Mouse (Mus musculus) liver, embryonic 13.5 days (tissue): ENCODE data around the gene Iqcb1. TPM values are rescaled to one million over a fixed set of nuclear protein-coding genes. Genes with fewer than 3 reads are reported as not detected.

Experiments used
- ATAC-seq: fragments of 200-750 bp; cut with Nextera tagmentation; 2 replicates; pipeline ENCODE4 v1.8.0; 2017; ENCODE audit warnings: low read depth, mild to moderate bottlenecking, moderate number of reproducible peaks, moderate library complexity
- DNase-seq: peaks from one replicate; pipeline ENCODE4 v3.0.0; 2022
- H3K27ac ChIP-seq: fragments of 300-500 bp; sonication (generic); 2 replicates; pipeline ENCODE4 v1.5.1; 2015; ENCODE audit warnings: moderate library complexity, mild to moderate bottlenecking, inconsistent platforms
- H3K27me3 ChIP-seq: fragments of 300-500 bp; sonication (generic); 2 replicates; pipeline ENCODE4 v1.6.1; 2015; ENCODE audit warnings: mild to moderate bottlenecking, inconsistent platforms
- H3K36me3 ChIP-seq: fragments of 300-500 bp; sonication (generic); 2 replicates; pipeline ENCODE4 v1.6.1; 2015; ENCODE audit warnings: mild to moderate bottlenecking, inconsistent platforms
- H3K4me1 ChIP-seq: fragments of 300-500 bp; sonication (generic); replicated peaks from 2 replicates; pipeline ENCODE4 v1.6.1; 2015; ENCODE audit warnings: inconsistent platforms
- H3K4me2 ChIP-seq: fragments of 300-500 bp; sonication (generic); 2 replicates; pipeline ENCODE4 v1.6.1; 2015; ENCODE audit warnings: inconsistent platforms, mild to moderate bottlenecking, moderate library complexity
- H3K4me3 ChIP-seq: fragments of 300-500 bp; sonication (generic); replicated peaks from 2 replicates; pipeline ENCODE4 v1.5.1; 2015; ENCODE audit warnings: mild to moderate bottlenecking, inconsistent platforms
- H3K9ac ChIP-seq: fragments of 300-500 bp; sonication (generic); 2 replicates; pipeline ENCODE4 v1.6.1; 2015; ENCODE audit warnings: mild to moderate bottlenecking, inconsistent platforms
- H3K9me3 ChIP-seq: fragments of 300-500 bp; sonication (generic); replicated peaks from 2 replicates; pipeline ENCODE4 v1.6.1; 2016; ENCODE audit warnings: inconsistent platforms
- WGBS: fragments of 180-500 bp; shearing (Covaris S2); methylation state at CpG from one replicate; pipeline ENCODE4 v1.1.7; 2015; ENCODE audit not compliant: insufficient replicate concordance; 5-methylcytosine and 5-hydroxymethylcytosine counted together
- polyA plus RNA-seq: library from polyadenylated mRNA; unstranded; fragments of >200 nt; fragmentation: Nextera tagmentation; extraction: Ambion mirVana; gene quantifications from 2 replicates; pipeline ENCODE4 v1.2.1, GENCODE M21; 2015

Iqcb1 gene
- 10.2 and 10.9 TPM in 2 replicates for polyA plus RNA-seq

DNA sequence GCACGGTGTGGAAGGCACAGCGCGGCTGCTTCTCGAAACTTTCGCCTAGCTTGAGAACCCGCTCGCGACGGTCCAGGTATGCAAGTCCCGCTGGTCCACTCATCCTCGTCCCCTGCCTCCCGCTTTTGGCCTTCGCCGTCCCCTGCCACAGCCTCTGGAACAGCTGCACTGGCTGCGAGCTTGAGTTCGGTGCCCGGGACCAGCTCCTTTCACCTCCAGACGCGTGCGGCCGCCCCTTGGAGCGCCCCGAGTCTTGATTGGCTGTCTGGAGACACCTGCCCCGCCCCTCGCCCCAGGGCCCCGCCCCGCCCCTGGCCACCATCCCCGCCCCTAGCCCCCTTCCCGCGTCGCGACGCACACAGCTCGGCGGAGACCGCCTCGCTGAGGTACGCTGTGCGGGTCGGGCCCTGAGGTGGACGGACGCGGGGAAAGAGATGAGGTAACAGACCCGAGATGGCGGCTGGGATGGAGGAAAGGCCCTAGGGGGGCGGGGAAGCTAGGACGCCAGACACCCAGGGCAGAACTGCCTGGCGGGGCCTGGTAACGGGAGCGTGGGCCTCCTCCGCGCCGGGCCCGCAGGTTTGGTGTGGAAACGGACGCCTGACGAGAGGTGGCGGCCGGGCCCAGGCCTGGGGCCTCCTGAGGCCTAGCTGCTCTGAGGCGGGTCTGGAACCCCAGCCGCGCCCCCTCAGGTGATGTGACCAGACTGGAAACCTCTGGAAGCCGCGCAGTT, at the start of gene Iqcb1:
Iqcb1 (plus strand) TSS at position 332 of the 733 bp plus-strand sequence.
- H3K4me1 ChIP-seq: peaks cover 11% of the 10 kb centered on the region
- WGBS: under 1% methylated on average over 64 of the region's 64 CpGs
- H3K27ac ChIP-seq: peak within 1 kb of the TSS; percentile 30
- peaks cover 9% of the 10 kb centered on the region for H3K27me3 ChIP-seq
- H3K36me3 ChIP-seq: no peaks in the 10 kb centered on the region
- H3K9ac ChIP-seq: peak within 1 kb of the TSS; percentile 86
- ATAC-seq (peak; percentile 99), DNase-seq (peak; percentile 82)
- peak within 1 kb of the TSS; percentile 96 for H3K4me2 ChIP-seq
- H3K9me3 ChIP-seq: no peaks in the 10 kb centered on the region
- peak within 1 kb of the TSS; percentile 84 for H3K4me3 ChIP-seq

DNA sequence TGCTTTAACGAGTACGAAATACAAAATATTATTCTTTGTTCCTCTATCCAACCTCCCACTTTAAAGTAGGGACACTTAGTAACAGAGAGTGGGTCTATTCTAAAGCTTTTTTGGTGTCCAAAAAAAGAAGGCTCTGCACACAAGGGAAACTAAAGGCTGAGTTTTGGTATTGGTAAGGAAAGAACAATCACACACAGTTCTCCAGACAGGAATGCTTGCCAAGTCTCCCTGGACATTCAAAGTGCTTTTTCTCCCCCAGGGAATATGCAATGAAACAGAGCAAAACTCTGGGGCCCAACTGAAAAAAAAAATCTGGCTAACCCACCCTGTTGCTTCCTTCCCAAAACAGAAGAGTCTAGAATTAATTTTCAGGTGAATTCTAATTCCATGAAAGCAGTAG, 44.0 kb upstream of the Iqcb1 start:
- no peaks in the 10 kb centered on the region for H3K9me3 ChIP-seq
- no peak overlapping the region for H3K4me3 ChIP-seq
- no peaks in the 10 kb centered on the region for H3K27me3 ChIP-seq
- 80% methylated on average over 2 of the region's 2 CpGs for WGBS
- H3K27ac ChIP-seq: no peak overlapping the region
- H3K9ac ChIP-seq: no peak overlapping the region
- no peaks in the 10 kb centered on the region for H3K36me3 ChIP-seq
- H3K4me2 ChIP-seq: no peak overlapping the region
- DNase-seq (no peak), ATAC-seq (no peak)
- no peaks in the 10 kb centered on the region for H3K4me1 ChIP-seq

DNA sequence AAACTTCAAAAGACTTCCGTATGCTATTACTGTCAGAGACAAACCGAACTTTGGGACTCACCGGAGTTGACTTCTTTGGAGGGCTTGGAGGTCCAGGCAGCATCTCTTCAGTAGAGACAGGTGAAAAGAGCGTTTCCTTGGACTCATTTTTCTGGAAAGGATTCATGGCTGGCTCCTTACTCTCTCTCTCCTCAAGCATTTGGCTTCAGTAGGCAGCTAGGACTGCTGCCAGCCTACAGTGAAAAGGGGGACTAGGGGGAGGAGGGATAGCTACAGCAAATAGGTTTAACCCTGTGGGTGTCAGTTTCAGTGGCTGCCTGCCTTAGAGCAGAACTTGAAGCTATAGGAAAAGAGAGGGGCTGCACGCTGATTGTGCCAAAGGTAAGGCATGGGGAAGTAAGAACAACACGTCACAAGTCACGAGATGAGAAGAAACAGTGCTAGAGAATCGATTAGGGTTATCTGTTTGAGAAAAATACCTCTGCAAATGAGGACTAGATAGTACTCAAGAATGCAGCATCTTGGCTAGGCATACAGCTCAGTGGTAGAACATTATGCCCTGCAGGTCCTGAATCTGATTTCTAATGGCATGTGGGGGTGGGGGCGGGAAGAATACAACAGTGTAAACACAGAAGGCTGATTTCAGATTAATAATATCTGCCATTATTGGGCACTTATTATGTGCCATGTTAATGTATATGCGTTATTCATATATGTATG, 43.4 kb upstream of the Iqcb1 start, which contains the start of gene Slc15a2:
Slc15a2 (minus strand) TSS at position 369 of the 720 bp plus-strand sequence.
- Histone ChIP-seq H3K4me1 (no peaks in the 10 kb centered on the region), H3K36me3 (no peaks in the 10 kb centered on the region), H3K9ac (no peak within 1 kb of the TSS), H3K4me3 (no peak within 1 kb of the TSS), H3K4me2 (no peak within 1 kb of the TSS), H3K27me3 (no peaks in the 10 kb centered on the region), H3K9me3 (no peaks in the 10 kb centered on the region), H3K27ac (no peak within 1 kb of the TSS)
- 56% methylated on average over 10 of the region's 10 CpGs for WGBS
- DNase-seq (no peak), ATAC-seq (no peak)

DNA sequence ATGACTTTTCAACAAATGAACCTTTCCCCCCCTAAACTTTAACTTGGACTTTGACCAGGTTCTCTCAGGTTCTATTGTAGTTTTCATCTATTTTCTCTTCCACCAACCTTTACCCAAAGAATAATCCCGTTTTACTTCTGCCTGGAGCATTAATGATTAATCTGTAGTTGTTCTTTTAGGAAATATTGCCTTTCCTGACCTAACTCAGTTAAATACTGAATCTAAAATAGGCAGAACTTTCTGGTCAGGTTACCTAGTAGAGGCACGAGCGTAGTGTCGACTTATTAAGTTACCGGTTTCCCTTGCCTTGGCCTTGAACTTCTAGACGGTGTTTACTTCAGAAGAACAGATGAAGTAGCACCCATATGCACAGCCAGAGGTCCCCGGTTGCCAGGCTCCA, 41.7 kb upstream of the Iqcb1 start:
- Histone ChIP-seq H3K4me1 (no peaks in the 10 kb centered on the region), H3K9me3 (no peaks in the 10 kb centered on the region), H3K4me3 (no peak overlapping the region), H3K36me3 (no peaks in the 10 kb centered on the region), H3K9ac (no peak overlapping the region), H3K27me3 (no peaks in the 10 kb centered on the region), H3K27ac (no peak overlapping the region), H3K4me2 (no peak overlapping the region)
- WGBS: 71% methylated on average over 7 of the region's 7 CpGs
- ATAC-seq (no peak), DNase-seq (no peak)

DNA sequence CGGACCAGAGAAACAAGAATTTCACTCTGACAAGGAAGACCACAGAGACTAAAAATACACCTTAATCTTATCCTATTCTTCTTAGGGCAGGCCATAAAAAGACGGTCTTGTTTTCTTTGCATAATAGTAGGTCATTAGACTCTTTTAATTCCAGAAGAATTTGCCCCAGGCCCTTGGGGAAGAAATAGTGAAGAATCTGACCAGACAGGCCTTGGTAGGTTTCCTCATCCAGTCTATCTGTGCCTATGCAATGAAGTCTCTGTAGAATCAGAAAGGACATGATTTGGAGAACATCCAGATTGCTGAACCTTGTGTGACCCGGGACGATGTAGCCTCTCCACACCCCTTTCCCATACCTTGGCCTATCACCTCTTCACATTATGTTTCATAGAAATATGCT, 38.0 kb upstream of the Iqcb1 start:
- 73% methylated on average over 4 of the region's 4 CpGs for WGBS

DNA sequence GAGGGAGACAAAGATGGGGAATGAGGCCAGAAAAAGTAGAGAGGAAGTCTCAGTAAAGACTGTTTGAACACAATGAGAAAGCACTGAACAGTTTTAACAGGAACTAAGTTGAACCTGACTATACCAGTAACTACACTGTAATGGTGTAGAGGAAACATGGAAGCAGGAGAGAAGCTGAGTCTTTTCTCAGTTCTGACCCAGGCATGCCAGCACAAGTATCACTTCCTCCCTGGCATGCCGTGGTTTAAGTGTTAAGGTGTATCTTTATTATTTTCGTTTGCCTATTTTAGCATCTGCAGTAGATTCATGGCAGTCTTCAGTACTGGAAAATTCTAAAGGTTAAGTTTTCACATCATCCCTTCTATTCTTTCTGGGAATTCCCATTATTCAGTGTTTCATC, 33.2 kb upstream of the Iqcb1 start:
- H3K4me2 ChIP-seq: no peak overlapping the region
- DNase-seq: no peak
- no peaks in the 10 kb centered on the region for H3K4me1 ChIP-seq
- no peak overlapping the region for H3K9ac ChIP-seq
- H3K27ac ChIP-seq: no peak overlapping the region
- H3K9me3 ChIP-seq: no peaks in the 10 kb centered on the region
- WGBS: 56% methylated on average over 2 of the region's 2 CpGs
- no peak for ATAC-seq
- H3K36me3 ChIP-seq: no peaks in the 10 kb centered on the region
- H3K4me3 ChIP-seq: no peak overlapping the region
- no peaks in the 10 kb centered on the region for H3K27me3 ChIP-seq

More for the DNA sequence above, 38.0 kb upstream of the Iqcb1 start:
- H3K4me2 ChIP-seq: no peak overlapping the region
- no peaks in the 10 kb centered on the region for H3K27me3 ChIP-seq
- no peak overlapping the region for H3K9ac ChIP-seq
- no peak overlapping the region for H3K27ac ChIP-seq
- no peak for ATAC-seq
- no peak for DNase-seq
- no peak overlapping the region for H3K4me3 ChIP-seq
- H3K4me1 ChIP-seq: no peaks in the 10 kb centered on the region
- H3K9me3 ChIP-seq: no peaks in the 10 kb centered on the region
- no peaks in the 10 kb centered on the region for H3K36me3 ChIP-seq

DNA sequence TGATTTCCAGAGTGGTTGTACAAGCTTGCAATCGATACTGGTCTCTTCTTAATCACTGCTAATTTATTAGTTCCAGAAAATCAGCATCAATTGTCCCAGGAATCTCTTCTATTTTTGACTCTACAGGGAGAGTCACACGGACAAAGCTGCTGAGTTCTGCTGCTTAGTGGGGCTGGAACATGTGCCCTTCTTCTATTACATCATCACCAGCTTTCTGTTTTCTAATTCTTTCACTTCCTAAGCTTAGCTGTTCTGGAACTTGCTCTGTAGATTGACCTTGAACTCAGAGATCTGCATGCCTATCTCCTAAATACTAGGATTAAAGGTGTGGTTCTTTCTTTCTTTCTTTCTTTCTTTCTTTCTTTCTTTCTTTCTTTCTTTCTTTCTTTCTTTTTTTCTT, 29.9 kb upstream of the Iqcb1 start:
- Histone ChIP-seq H3K27ac (no peak overlapping the region), H3K9me3 (no peaks in the 10 kb centered on the region), H3K4me3 (no peak overlapping the region), H3K36me3 (no peaks in the 10 kb centered on the region), H3K9ac (no peak overlapping the region), H3K4me1 (no peaks in the 10 kb centered on the region), H3K4me2 (no peak overlapping the region), H3K27me3 (no peaks in the 10 kb centered on the region)
- ATAC-seq (no peak), DNase-seq (no peak)
- WGBS: 52% methylated on average over 2 of the region's 2 CpGs

DNA sequence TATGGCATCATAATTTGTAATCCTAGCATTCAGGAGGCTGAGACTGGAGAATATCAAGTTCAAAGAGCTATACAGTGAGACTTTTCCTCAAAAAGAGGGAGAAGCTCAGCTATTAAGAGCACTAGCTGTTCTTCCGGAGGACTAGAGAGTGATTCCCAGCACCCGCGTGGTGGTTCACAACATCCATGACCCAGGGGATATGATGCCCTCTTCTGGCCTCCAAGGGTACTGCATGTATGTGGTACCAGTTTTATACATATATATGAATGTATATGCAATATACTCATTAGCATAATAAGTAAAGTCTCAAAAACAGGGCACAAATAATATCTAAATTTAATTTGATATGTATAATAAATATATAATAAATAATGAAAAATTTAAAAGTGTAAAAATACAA, 25.8 kb upstream of the Iqcb1 start:
- H3K4me3 ChIP-seq: no peak overlapping the region
- no peak overlapping the region for H3K27ac ChIP-seq
- H3K4me1 ChIP-seq: no peaks in the 10 kb centered on the region
- H3K4me2 ChIP-seq: no peak overlapping the region
- no peaks in the 10 kb centered on the region for H3K9me3 ChIP-seq
- no peaks in the 10 kb centered on the region for H3K36me3 ChIP-seq
- DNase-seq: no peak
- H3K9ac ChIP-seq: no peak overlapping the region
- 71% methylated on average over 3 of the region's 3 CpGs for WGBS
- ATAC-seq: no peak
- H3K27me3 ChIP-seq: no peaks in the 10 kb centered on the region

DNA sequence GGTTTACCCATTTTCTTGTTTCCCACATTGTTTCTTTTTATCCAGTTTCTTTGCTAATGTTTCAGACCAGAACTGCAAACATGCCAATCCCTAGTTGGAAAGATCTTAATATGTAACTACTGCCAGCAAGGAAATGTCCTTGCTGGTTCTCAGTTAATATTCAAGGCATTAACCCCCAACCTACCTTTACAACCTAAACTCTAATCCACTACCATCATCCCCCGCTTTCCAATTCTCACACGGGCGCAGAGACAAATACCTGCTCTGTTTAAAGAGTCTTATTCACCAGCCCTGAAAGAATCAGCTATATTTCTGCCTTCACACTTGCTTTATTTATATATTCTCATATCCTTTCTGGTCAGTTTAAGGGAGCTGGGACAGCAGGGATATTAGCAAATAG, 19.6 kb upstream of the Iqcb1 start:
- Histone ChIP-seq H3K27ac (no peak overlapping the region), H3K36me3 (no peaks in the 10 kb centered on the region), H3K27me3 (no peaks in the 10 kb centered on the region), H3K4me1 (no peaks in the 10 kb centered on the region; the same call in 1 of the 2 replicates), H3K4me2 (no peak overlapping the region), H3K4me3 (no peak overlapping the region), H3K9ac (no peak overlapping the region), H3K9me3 (no peaks in the 10 kb centered on the region)
- DNase-seq: no peak
- WGBS: 74% methylated on average over 3 of the region's 3 CpGs
- ATAC-seq: no peak

DNA sequence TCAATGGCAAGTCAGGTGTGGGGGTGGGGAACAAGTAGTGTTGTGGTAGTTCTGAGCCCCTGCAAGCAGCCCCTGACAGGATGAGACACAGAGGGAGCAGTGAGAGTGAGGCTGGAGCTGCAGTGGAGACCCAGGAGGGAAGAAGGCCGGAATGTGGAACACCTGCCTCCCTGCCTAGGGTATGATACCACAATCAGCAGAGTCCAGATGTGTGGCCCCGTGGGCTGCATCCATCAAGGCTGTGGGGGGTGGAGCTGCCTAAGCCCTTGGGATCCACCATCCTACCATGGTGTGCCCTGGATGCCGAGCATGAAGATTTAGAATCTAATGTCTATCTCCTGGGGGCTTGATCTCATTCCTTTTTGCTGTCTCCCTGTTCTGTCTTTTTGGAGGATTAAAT, 14.5 kb upstream of the Iqcb1 start:
- peak; percentile 31 for DNase-seq
- WGBS: 32% methylated on average over 3 of the region's 3 CpGs

DNA sequence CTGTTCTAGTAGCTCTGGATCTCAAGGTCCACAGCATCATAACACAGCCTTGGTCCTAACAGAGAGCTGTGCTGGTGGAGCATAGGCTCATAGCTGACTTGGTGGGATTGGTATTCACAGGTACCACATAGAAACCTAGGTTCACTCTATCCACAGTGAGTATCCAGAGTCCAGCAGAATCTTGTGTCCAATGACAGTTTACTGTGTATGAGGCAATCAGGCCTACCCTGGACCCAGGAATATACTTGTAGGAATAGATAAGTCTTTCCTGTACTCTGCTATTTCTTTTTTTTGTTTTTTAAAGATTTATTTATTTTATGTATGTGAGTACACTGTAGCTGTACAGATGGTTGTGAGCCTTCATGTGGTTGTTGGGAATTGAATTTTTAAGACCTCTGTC, 11.3 kb upstream of the Iqcb1 start:
- no peak overlapping the region for H3K9ac ChIP-seq
- no peak overlapping the region for H3K4me3 ChIP-seq
- ATAC-seq (no peak), DNase-seq (no peak)
- no peaks in the 10 kb centered on the region for H3K36me3 ChIP-seq
- H3K9me3 ChIP-seq: no peaks in the 10 kb centered on the region
- H3K27me3 ChIP-seq: no peaks in the 10 kb centered on the region
- no peak overlapping the region for H3K4me2 ChIP-seq
- peaks cover 6% of the 10 kb centered on the region; the same call in 1 of the 2 replicates for H3K4me1 ChIP-seq
- no peak overlapping the region for H3K27ac ChIP-seq

More for the DNA sequence above, 14.5 kb upstream of the Iqcb1 start:
- ATAC-seq: peak; percentile 86
- H3K4me1 ChIP-seq: no peaks in the 10 kb centered on the region; the same call in 1 of the 2 replicates
- no peak overlapping the region for H3K4me3 ChIP-seq
- no peak overlapping the region for H3K27ac ChIP-seq
- no peaks in the 10 kb centered on the region for H3K9me3 ChIP-seq
- H3K4me2 ChIP-seq: no peak overlapping the region
- no peaks in the 10 kb centered on the region for H3K36me3 ChIP-seq
- no peaks in the 10 kb centered on the region for H3K27me3 ChIP-seq
- no peak overlapping the region for H3K9ac ChIP-seq
